ENCODE assay signal across 19 mouse cellular contexts in the genomic region with DNA sequence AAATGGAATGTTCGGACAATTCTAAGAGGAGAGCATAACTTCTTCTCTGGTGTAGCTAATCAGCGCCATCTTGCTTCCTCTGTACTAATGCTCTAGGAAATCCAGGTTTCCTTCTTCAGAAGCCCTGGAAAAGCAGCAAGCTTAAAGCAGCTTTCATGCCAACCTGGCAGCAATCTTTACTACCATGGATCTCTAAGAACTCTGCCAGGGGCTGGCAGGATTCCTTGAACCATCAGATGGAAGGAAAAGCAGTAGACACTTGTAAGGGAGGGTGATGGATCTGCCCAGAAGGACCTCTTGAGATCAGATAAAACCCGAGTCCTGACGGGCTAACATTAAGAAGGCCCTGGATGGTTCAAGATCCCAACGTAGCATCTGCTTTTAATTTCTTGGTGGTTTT. TPM values are rescaled to one million over a fixed set of nuclear protein-coding genes. Genes with fewer than 3 reads are reported as not detected.
DNase-seq lines count a peak whose midpoint lies in the region; ATAC-seq lines count a peak whose summit lies in the region.
"Had no signal": no experiment of that assay in that cellular context is flagged by ENCODE, and none has a peak within 500 bp of the region (broad histone marks: within the 10 kb centered on the region; RNA-seq: fewer than 3 reads in every experiment).

No protein-coding gene starts in this region.

- H3K4me2 ChIP-seq in forebrain, embryonic 16.5 days (ENCODE audit: low read length): no peak overlapping the region
- no peak overlapping the region for H3K4me2 ChIP-seq in forebrain, embryonic 11.5 days (ENCODE audit: low read depth, low read length, severe bottlenecking)
- H3K4me2 ChIP-seq in heart, embryonic 12.5 days: no peak overlapping the region
- H3K4me2 ChIP-seq: hindbrain, embryonic 15.5 days; neural tube, embryonic 12.5 days had no signal

- ATAC-seq in forebrain, embryonic 16.5 days: 0 out of 2 replicates have a peak, but pooled peaks have one; percentile 13
- ATAC-seq in forebrain, embryonic 11.5 days (replicated peaks; ENCODE audit: low FRiP score): no peak
- no peak for ATAC-seq in heart, embryonic 12.5 days (ENCODE audit: insufficient number of reproducible peaks, low FRiP score)
- ATAC-seq: Patski had no signal

- H3K9ac ChIP-seq in forebrain, embryonic 16.5 days (replicated peaks; ENCODE audit: low read depth, low read length): no peak overlapping the region
- no peak overlapping the region for H3K9ac ChIP-seq in forebrain, embryonic 11.5 days (ENCODE audit: low read length)
- H3K9ac ChIP-seq in heart, embryonic 12.5 days: no peak overlapping the region
- H3K9ac ChIP-seq: hindbrain, embryonic 15.5 days; neural tube, embryonic 12.5 days had no signal

- intact Hi-C loops in left cerebral cortex, postnatal 14 days (cut with DNase I): no loop called here

- 81% methylated on average over 5 of the region's 5 CpGs for WGBS in forebrain, embryonic 16.5 days
- 92% methylated on average over 5 of the region's 5 CpGs for WGBS in forebrain, embryonic 11.5 days
- 83% methylated on average over 5 of the region's 5 CpGs for WGBS in heart, embryonic 12.5 days

- no peak for DNase-seq in forebrain, embryonic 11.5 days (ENCODE audit: low spot score)
- DNase-seq in left cerebral cortex, postnatal 14 days (ENCODE audit: low spot score in 2 of 2): peak; percentile 57 to 62
- no peak for DNase-seq in left cerebral cortex, adult 18-20 months (ENCODE audit: low spot score in 2 of 2)
- DNase-seq in cerebellum, adult 11-12 months: peak; percentile 68
- DNase-seq in cerebellum, adult 9-10 months: peak; percentile 79
- no peak for DNase-seq in embryo, embryonic 10 days (ENCODE audit: low spot score)
- DNase-seq: gastrocnemius, postnatal 10 days; heart, postnatal 14 days; kidney, adult 11 months; liver; lung, adult 18-20 months; thymus, postnatal 36 days had no signal

- peaks cover 22% of the 10 kb centered on the region for H3K36me3 ChIP-seq in forebrain, embryonic 16.5 days (ENCODE audit: control insufficient read depth, insufficient read depth)
- H3K36me3 ChIP-seq in forebrain, embryonic 11.5 days (ENCODE audit: control insufficient read depth, insufficient read depth, low read length): no peaks in the 10 kb centered on the region
- peaks cover 56% of the 10 kb centered on the region for H3K36me3 ChIP-seq in heart, embryonic 12.5 days

- H3K27ac ChIP-seq in forebrain, embryonic 16.5 days (ENCODE audit: low read length): no peak overlapping the region
- no peak overlapping the region for H3K27ac ChIP-seq in forebrain, embryonic 11.5 days (ENCODE audit: low read depth, low read length)
- H3K27ac ChIP-seq in heart, embryonic 12.5 days (ENCODE audit: poor library complexity, severe bottlenecking): no peak overlapping the region
- H3K27ac ChIP-seq: hindbrain, embryonic 15.5 days; kidney, postnatal 0 days; neural tube, embryonic 12.5 days had no signal

- no peaks in the 10 kb centered on the region for H3K27me3 ChIP-seq in forebrain, embryonic 16.5 days (replicated peaks; ENCODE audit: control insufficient read depth, insufficient read depth, low read length)
- H3K27me3 ChIP-seq in forebrain, embryonic 11.5 days (ENCODE audit: control insufficient read depth, insufficient read depth, low read length): no peaks in the 10 kb centered on the region
- no peaks in the 10 kb centered on the region for H3K27me3 ChIP-seq in heart, embryonic 12.5 days (replicated peaks)
- H3K27me3 ChIP-seq: hindbrain, embryonic 15.5 days; neural tube, embryonic 12.5 days; Patski had no signal

- no peak overlapping the region for H3K4me3 ChIP-seq in forebrain, embryonic 16.5 days (replicated peaks; ENCODE audit: low read length)
- H3K4me3 ChIP-seq in forebrain, embryonic 11.5 days (ENCODE audit: low read depth, low read length): no peak overlapping the region
- no peak overlapping the region for H3K4me3 ChIP-seq in heart, embryonic 12.5 days
- H3K4me3 ChIP-seq: hindbrain, embryonic 15.5 days; neural tube, embryonic 12.5 days had no signal

- H3K9me3 ChIP-seq in forebrain, embryonic 16.5 days (ENCODE audit: control insufficient read depth, low read length): no peaks in the 10 kb centered on the region
- no peaks in the 10 kb centered on the region for H3K9me3 ChIP-seq in forebrain, embryonic 11.5 days (ENCODE audit: control insufficient read depth, low read length)
- H3K9me3 ChIP-seq in heart, embryonic 12.5 days (replicated peaks): no peaks in the 10 kb centered on the region
- H3K9me3 ChIP-seq: hindbrain, embryonic 15.5 days; neural tube, embryonic 12.5 days had no signal

- no peaks in the 10 kb centered on the region for H3K4me1 ChIP-seq in forebrain, embryonic 16.5 days (replicated peaks; ENCODE audit: control insufficient read depth, insufficient read depth, low read length)
- H3K4me1 ChIP-seq in forebrain, embryonic 11.5 days (replicated peaks; ENCODE audit: control insufficient read depth, insufficient read depth, low read length): no peaks in the 10 kb centered on the region
- 0 out of 2 replicates have a peak, but pooled peaks cover 2% of the 10 kb centered on the region for H3K4me1 ChIP-seq in heart, embryonic 12.5 days (replicated peaks)
- H3K4me1 ChIP-seq: hindbrain, embryonic 15.5 days; neural tube, embryonic 12.5 days had no signal

RNA-seq across cellular contexts. Expression of a gene that starts 27.2 kb away (rescaled TPM):
- 103 and 127 TPM in 2 replicates for polyA plus RNA-seq in forebrain, embryonic 16.5 days (2015; fragmentation: Nextera tagmentation; extraction: Ambion mirVana)
- polyA plus RNA-seq in forebrain, embryonic 11.5 days (2014; fragmentation: Nextera tagmentation; extraction: Ambion mirVana): 9.7 and 10.9 TPM in 2 replicates
- 100 to 1,000 TPM; 112 to 124 TPM for total RNA-seq in left cerebral cortex, postnatal 14 days (2021)
- total RNA-seq in left cerebral cortex, adult 18-20 months (2021): 100 to 1,000 TPM; 115 to 118 TPM
- polyA plus RNA-seq in heart, embryonic 12.5 days (2016; fragmentation: Nextera tagmentation; extraction: Ambion mirVana): 0.35 and 0.61 TPM in 2 replicates
- total RNA-seq: monocyte, adult 5-6 weeks had no signal

Comparison
In these comparisons a context has a peak if more than half of its experiments do, and no peak if none do; other contexts are left out.
1. DNase-seq: peak in left cerebral cortex, postnatal 14 days (2 of 2), cerebellum, adult 11-12 months (single experiment) and cerebellum, adult 9-10 months (single experiment); none in forebrain, embryonic 11.5 days (single experiment), left cerebral cortex, adult 18-20 months (0 of 2) and embryo, embryonic 10 days (single experiment).